Mouse (Mus musculus) megakaryocyte, embryonic 14.5 days (primary cell): ENCODE data around the gene Gm49601.

Experiments
- FLI1 ChIP-seq: IDR thresholded peaks from 2 replicates; pipeline ENCODE4 v1.6.1; 2012; ENCODE audit warnings: low read length, inconsistent platforms, mixed read lengths
- GATA1 ChIP-seq: IDR thresholded peaks from 3 replicates; pipeline ENCODE4 v1.6.1; 2012; ENCODE audit warnings: mixed read lengths, low read length, inconsistent platforms, borderline replicate concordance

DNA sequence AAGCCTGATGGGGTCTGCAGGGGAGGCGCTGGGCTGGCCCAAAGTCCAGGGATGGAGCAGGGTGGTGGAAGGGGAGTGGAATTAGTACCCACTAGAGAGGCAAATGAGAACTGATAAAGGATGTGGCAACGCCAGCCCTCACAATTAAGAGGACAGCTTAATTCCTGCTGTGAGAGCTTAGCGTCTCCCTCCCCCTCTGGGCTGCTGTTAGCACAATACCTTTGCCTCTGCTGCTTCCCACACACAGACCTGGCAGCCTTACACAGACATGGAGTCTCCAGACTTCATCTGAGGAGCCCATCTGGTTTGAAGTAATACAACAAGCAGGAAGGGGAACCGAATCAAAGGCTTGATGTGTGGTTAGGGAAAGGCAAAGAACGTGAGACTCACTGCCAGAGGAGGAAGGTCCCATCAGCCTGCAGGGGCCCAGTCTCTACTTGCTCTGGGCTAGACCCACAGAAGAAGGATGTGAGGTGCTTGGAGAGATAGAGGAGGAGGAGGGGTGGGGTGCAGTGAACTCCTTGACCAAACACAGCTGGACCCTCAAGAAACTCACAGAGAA lies 48.5 kb downstream of the Gm49601 start:
- TF ChIP-seq GATA1 (no peak), FLI1 (no peak)
